Mouse (Mus musculus): ENCODE data around the gene Myo15.

DNA sequence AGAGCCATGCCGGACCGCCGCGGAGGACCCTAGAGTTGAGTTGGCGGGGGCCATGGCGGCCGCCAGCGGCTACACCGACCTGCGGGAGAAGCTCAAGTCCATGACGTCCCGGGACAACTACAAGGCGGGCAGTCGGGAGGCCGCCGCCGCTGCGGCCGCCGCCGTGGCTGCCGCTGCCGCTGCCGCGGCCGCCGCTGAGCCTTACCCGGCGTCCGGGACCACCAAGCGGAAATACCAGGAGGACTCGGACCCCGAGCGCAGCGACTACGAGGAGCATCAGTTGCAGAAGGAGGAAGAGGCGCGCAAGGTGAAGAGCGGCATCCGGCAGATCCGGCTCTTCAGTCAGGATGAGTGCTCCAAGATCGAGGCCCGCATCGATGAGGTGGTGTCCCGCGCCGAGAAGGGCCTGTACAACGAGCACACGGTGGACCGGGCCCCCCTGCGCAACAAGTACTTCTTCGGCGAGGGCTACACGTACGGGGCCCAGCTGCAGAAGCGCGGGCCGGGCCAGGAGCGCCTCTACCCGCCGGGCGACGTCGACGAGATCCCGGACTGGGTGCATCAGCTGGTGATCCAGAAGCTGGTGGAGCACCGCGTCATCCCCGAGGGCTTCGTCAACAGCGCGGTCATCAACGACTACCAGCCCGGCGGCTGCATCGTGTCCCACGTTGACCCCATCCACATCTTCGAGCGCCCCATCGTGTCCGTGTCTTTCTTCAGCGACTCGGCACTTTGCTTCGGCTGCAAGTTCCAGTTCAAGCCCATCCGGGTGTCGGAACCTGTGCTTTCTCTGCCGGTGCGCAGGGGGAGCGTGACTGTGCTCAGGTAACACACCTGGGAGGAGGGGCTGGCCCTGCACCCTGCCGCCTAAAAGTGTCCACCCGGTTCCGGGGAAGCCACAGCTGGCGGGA is 69.5 kb downstream of the Myo15 start:
- no peak for TF ChIP-seq SMC3 (IDR thresholded peaks at IDR 0.05; ENCODE audit: low read depth, low read length)
- TF ChIP-seq ZNF384 (IDR thresholded peaks at IDR 0.05; ENCODE audit: low read depth, low read length) = no peak
- no peak for TF ChIP-seq ELF1 (IDR thresholded peaks at IDR 0.05; ENCODE audit: low read depth, low read length)
